Mouse (Mus musculus) embryonic facial prominence, embryonic 12.5 days (tissue): ENCODE data around the gene Riox2. TPM values are rescaled to one million over a fixed set of nuclear protein-coding genes. Genes with fewer than 3 reads are reported as not detected.

Source experiments
- ATAC-seq: fragments of 200-750 bp; cut with Nextera tagmentation; 2 replicates; pipeline ENCODE4 v1.8.0; 2017; ENCODE audit not compliant: insufficient number of reproducible peaks, insufficient read depth, low FRiP score, low TSS enrichment
- H3K27ac ChIP-seq: fragments of 300-500 bp; sonication (generic); 2 replicates; pipeline ENCODE4 v1.5.1; 2016; ENCODE audit warnings: mild to moderate bottlenecking
- H3K27me3 ChIP-seq: fragments of 300-500 bp; sonication (generic); 2 replicates; pipeline ENCODE4 v1.6.1; 2016; ENCODE audit warnings: mild to moderate bottlenecking, moderate library complexity
- H3K36me3 ChIP-seq: fragments of 300-500 bp; sonication (generic); 2 replicates; pipeline ENCODE4 v1.6.1; 2016; ENCODE audit warnings: mild to moderate bottlenecking
- H3K4me1 ChIP-seq: fragments of 300-500 bp; sonication (generic); 2 replicates; pipeline ENCODE4 v1.6.1; 2016
- H3K4me2 ChIP-seq: fragments of 300-500 bp; sonication (generic); replicated peaks from 2 replicates; pipeline ENCODE4 v1.6.1; 2016; ENCODE audit warnings: mild to moderate bottlenecking, moderate library complexity
- H3K4me3 ChIP-seq: fragments of 300-500 bp; sonication (generic); 2 replicates; pipeline ENCODE4 v1.5.1; 2016; ENCODE audit warnings: mild to moderate bottlenecking
- H3K9ac ChIP-seq: fragments of 300-500 bp; sonication (generic); 2 replicates; pipeline ENCODE4 v1.6.1; 2016; ENCODE audit warnings: mild to moderate bottlenecking, moderate library complexity
- H3K9me3 ChIP-seq: fragments of 300-500 bp; sonication (generic); 2 replicates; pipeline ENCODE4 v1.6.1; 2016; ENCODE audit warnings: mild to moderate bottlenecking, moderate library complexity
- WGBS: fragments of 180-500 bp; shearing (Covaris S2); methylation state at CpG from one replicate; pipeline ENCODE4 v1.1.7; 2016; 5-methylcytosine and 5-hydroxymethylcytosine counted together
- polyA plus RNA-seq: library from polyadenylated mRNA; unstranded; fragments of >200 nt; fragmentation: Nextera tagmentation; extraction: Ambion mirVana; gene quantifications from 2 replicates; pipeline ENCODE4 v1.2.1, GENCODE M21; 2016

Gene Riox2
- polyA plus RNA-seq, 1 experiment from 2014 or later = 35.8 TPM

GRCm38 (mm10) chr16:59474788-59475187 is 3.2 kb downstream of the Riox2 start:
- Histone ChIP-seq H3K4me3 (no peak overlapping the region), H3K9me3 (no peaks in the 10 kb centered on the region), H3K9ac (no peak overlapping the region), H3K4me1 (peaks cover 6% of the 10 kb centered on the region; the same call in 1 of the 2 replicates), H3K4me2 (no peak overlapping the region), H3K27ac (no peak overlapping the region), H3K36me3 (0 out of 2 replicates have a peak, but pooled peaks cover 6% of the 10 kb centered on the region), H3K27me3 (no peaks in the 10 kb centered on the region)
- WGBS = 19% methylated on average over 1 of the region's 1 CpGs
- no peak for ATAC-seq

- ATAC-seq = no peak
- Histone ChIP-seq H3K9me3 (no peaks in the 10 kb centered on the region), H3K27ac (no peak overlapping the region), H3K9ac (no peak overlapping the region), H3K27me3 (no peaks in the 10 kb centered on the region), H3K4me1 (no peaks in the 10 kb centered on the region), H3K36me3 (peaks cover 13% of the 10 kb centered on the region), H3K4me2 (no peak overlapping the region), H3K4me3 (no peak overlapping the region)
- WGBS = 85% methylated on average over 3 of the region's 3 CpGs
These were observed 6.4 kb downstream of the Riox2 start for GRCm38 (mm10) chr16:59477955-59478354.

- peaks cover 52% of the 10 kb centered on the region for H3K36me3 ChIP-seq
These were observed 15.7 kb downstream of the Riox2 start for GRCm38 (mm10) chr16:59487239-59487638.

GRCm38 (mm10) chr16:59487975-59488548 is 16.5 kb downstream of the Riox2 start:
- Histone ChIP-seq H3K27me3 (no peaks in the 10 kb centered on the region), H3K4me3 (no peak overlapping the region), H3K4me1 (no peaks in the 10 kb centered on the region), H3K27ac (no peak overlapping the region), H3K4me2 (no peak overlapping the region), H3K36me3 (peaks cover 50% of the 10 kb centered on the region), H3K9ac (no peak overlapping the region), H3K9me3 (no peaks in the 10 kb centered on the region)
- no peak for ATAC-seq
- 88% methylated on average over 9 of the region's 9 CpGs for WGBS

More at GRCm38 (mm10) chr16:59487239-59487638, 15.7 kb downstream of the Riox2 start:
- Histone ChIP-seq H3K4me3 (no peak overlapping the region), H3K9ac (no peak overlapping the region), H3K9me3 (no peaks in the 10 kb centered on the region), H3K4me2 (no peak overlapping the region), H3K27me3 (no peaks in the 10 kb centered on the region), H3K27ac (no peak overlapping the region), H3K4me1 (no peaks in the 10 kb centered on the region)
- WGBS = 78% methylated on average over 7 of the region's 7 CpGs
- no peak for ATAC-seq

GRCm38 (mm10) chr16:59493199-59493598 is 21.6 kb downstream of the Riox2 start:
- H3K27ac ChIP-seq = no peak overlapping the region
- peaks cover 34% of the 10 kb centered on the region for H3K36me3 ChIP-seq
- H3K4me2 ChIP-seq = no peak overlapping the region
- H3K9ac ChIP-seq = no peak overlapping the region
- H3K4me3 ChIP-seq = no peak overlapping the region
- no peaks in the 10 kb centered on the region for H3K27me3 ChIP-seq
- no peaks in the 10 kb centered on the region for H3K4me1 ChIP-seq
- H3K9me3 ChIP-seq = no peaks in the 10 kb centered on the region
- 90% methylated on average over 14 of the region's 14 CpGs for WGBS
- no peak for ATAC-seq

- H3K4me2 ChIP-seq = no peak overlapping the region
- no peak overlapping the region for H3K9ac ChIP-seq
- no peak for ATAC-seq
- H3K36me3 ChIP-seq = peaks cover 11% of the 10 kb centered on the region; the same call in 1 of the 2 replicates
- H3K27me3 ChIP-seq = no peaks in the 10 kb centered on the region
- no peaks in the 10 kb centered on the region for H3K9me3 ChIP-seq
- H3K4me1 ChIP-seq = no peaks in the 10 kb centered on the region
- 92% methylated on average over 1 of the region's 1 CpGs for WGBS
- H3K4me3 ChIP-seq = no peak overlapping the region
- H3K27ac ChIP-seq = no peak overlapping the region
These were observed 26.4 kb downstream of the Riox2 start for GRCm38 (mm10) chr16:59497947-59498346.

- Histone ChIP-seq H3K36me3 (0 out of 2 replicates have a peak, but pooled peaks cover 2% of the 10 kb centered on the region), H3K4me2 (no peak overlapping the region), H3K4me3 (no peak overlapping the region), H3K9me3 (no peaks in the 10 kb centered on the region), H3K9ac (no peak overlapping the region), H3K27ac (no peak overlapping the region), H3K4me1 (no peaks in the 10 kb centered on the region), H3K27me3 (no peaks in the 10 kb centered on the region)
- ATAC-seq = no peak
- WGBS = 94% methylated on average over 3 of the region's 3 CpGs
These were observed 27.6 kb downstream of the Riox2 start for GRCm38 (mm10) chr16:59499180-59499579.

GRCm38 (mm10) chr16:59509830-59510229 is 38.3 kb downstream of the Riox2 start:
- 0 out of 2 replicates have a peak, but pooled peaks cover 7% of the 10 kb centered on the region for H3K36me3 ChIP-seq
- H3K4me3 ChIP-seq = no peak overlapping the region
- no peaks in the 10 kb centered on the region for H3K4me1 ChIP-seq
- no peak overlapping the region for H3K27ac ChIP-seq
- no peaks in the 10 kb centered on the region for H3K9me3 ChIP-seq
- no peak for ATAC-seq
- 85% methylated on average over 5 of the region's 5 CpGs for WGBS
- no peak overlapping the region for H3K9ac ChIP-seq
- H3K4me2 ChIP-seq = no peak overlapping the region
- no peaks in the 10 kb centered on the region for H3K27me3 ChIP-seq

- Histone ChIP-seq H3K36me3 (no peaks in the 10 kb centered on the region; the same call in 1 of the 2 replicates), H3K4me1 (peaks cover 7% of the 10 kb centered on the region)
These were observed 43.6 kb downstream of the Riox2 start for GRCm38 (mm10) chr16:59515169-59515568.

GRCm38 (mm10) chr16:59516965-59517364 is 45.4 kb downstream of the Riox2 start:
- Histone ChIP-seq H3K4me3 (no peak overlapping the region), H3K27ac (no peak overlapping the region), H3K9me3 (no peaks in the 10 kb centered on the region), H3K4me1 (peaks cover 7% of the 10 kb centered on the region), H3K36me3 (no peaks in the 10 kb centered on the region; the same call in 1 of the 2 replicates), H3K4me2 (no peak overlapping the region), H3K27me3 (no peaks in the 10 kb centered on the region), H3K9ac (no peak overlapping the region)
- ATAC-seq = no peak
- 78% methylated on average over 10 of the region's 10 CpGs for WGBS

More at GRCm38 (mm10) chr16:59515169-59515568, 43.6 kb downstream of the Riox2 start:
- no peak overlapping the region for H3K4me3 ChIP-seq
- 90% methylated on average over 5 of the region's 5 CpGs for WGBS
- H3K9ac ChIP-seq = no peak overlapping the region
- no peak overlapping the region for H3K4me2 ChIP-seq
- no peak for ATAC-seq
- H3K27ac ChIP-seq = no peak overlapping the region
- no peaks in the 10 kb centered on the region for H3K9me3 ChIP-seq
- H3K27me3 ChIP-seq = no peaks in the 10 kb centered on the region

- Histone ChIP-seq H3K4me2 (no peak overlapping the region), H3K27me3 (no peaks in the 10 kb centered on the region), H3K9ac (no peak overlapping the region), H3K36me3 (no peaks in the 10 kb centered on the region; the same call in 1 of the 2 replicates), H3K27ac (no peak overlapping the region), H3K4me3 (no peak overlapping the region), H3K9me3 (no peaks in the 10 kb centered on the region), H3K4me1 (peaks cover 7% of the 10 kb centered on the region)
- WGBS = 31% methylated on average over 15 of the region's 15 CpGs
- peak; percentile 75; the same call in 1 of the 2 replicates for ATAC-seq
These were observed 46.1 kb downstream of the Riox2 start for GRCm38 (mm10) chr16:59517447-59518219.
